Mouse (Mus musculus): ENCODE results near the gene Eef1a2. TPM values are rescaled to one million over a fixed set of nuclear protein-coding genes. Genes with fewer than 3 reads are reported as not detected.
A peak's percentile ranks its signal among the peaks of the same experiment; 100 is the strongest.

Gene Eef1a2
- total RNA-seq, 2 experiments from 2014 or later: 1,145 to 1,175 TPM

DNA sequence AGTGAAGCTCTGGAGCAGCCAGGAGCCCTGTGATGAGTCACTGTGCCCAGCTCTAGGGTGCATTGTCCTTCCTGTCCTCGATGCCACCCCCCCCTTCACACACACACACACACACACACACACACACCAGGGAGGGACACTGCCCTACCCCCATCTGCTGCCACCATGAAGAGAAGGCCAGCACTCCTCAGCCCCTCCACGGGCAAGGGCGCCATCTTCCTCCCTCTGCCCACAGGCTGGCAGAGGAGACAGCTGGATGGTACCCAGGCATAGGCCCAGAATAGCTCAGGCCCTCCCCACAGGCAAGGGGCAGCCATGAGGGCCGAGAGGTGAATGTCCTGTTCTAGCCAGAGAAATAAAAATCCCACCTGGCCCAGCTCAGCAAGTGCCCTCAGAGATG, 1.0 kb downstream of the Eef1a2 start:
- Histone ChIP-seq H3K4me3 (peak overlapping the region; percentile 79), H3K27ac (peak overlapping the region; percentile 99)
- TF ChIP-seq CTCF (conservative IDR thresholded peaks at IDR 0.05): no peak
- DNase-seq (ENCODE audit: low spot score in 2 of 2): peak; percentile 15 to 44

DNA sequence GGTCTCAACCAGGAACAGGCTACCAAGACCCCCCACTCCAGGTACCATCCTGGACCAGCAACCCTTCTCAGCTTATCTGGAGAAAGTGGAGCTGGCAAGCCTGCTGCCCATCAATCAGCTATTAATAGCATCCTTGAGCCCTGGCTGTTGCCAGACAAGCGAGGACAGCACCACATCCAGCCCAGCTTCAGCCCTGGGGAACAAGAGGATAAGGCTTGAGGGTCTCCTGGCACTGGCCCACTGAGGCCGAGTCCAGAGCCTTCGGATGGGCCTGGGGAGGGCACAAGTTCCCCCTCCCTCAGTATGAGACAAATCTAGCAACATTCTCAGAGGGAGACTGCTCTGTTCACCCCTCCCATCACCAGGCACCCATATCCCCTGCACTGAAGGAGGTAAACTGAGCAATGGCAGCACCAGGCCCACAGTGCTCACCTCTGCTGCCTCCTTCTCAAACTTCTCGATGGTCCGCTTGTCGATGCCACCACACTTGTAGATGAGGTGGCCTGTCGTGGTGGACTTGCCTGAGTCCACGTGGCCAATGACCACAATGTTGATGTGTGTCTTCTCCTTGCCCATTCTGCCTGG, 1.9 kb downstream of the Eef1a2 start:
- TF ChIP-seq CTCF (conservative IDR thresholded peaks at IDR 0.05): no peak
- DNase-seq (ENCODE audit: low spot score in 2 of 2): peak in 1 of 2 experiments; percentile 11
- Histone ChIP-seq H3K27ac (peak overlapping the region; percentile 99), H3K4me3 (peak overlapping the region; percentile 79)

DNA sequence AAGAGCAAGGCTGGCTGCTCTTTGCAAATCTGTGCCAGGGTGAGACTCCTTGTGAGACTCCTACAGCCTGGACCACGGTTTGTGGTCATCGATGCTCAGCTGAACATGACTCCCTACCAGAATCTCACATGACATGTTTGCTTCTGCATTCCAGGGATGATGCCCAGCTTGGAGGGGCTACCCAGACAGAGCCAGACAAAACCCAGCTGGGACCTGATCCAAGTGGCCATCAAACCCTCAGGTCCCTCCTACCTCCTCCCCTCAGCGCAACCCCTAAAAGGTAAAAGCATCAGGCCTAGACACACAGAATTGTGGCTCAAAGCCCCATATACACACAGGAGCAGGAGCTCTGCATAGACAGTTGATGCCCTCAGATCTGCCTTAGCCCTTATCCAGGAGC, 2.5 kb downstream of the Eef1a2 start:
- H3K4me3 ChIP-seq: peak overlapping the region; percentile 79
- TF ChIP-seq CTCF (conservative IDR thresholded peaks at IDR 0.05): no peak
- DNase-seq (ENCODE audit: low spot score in 2 of 2): no peak
- peak overlapping the region; percentile 99 for H3K27ac ChIP-seq

DNA sequence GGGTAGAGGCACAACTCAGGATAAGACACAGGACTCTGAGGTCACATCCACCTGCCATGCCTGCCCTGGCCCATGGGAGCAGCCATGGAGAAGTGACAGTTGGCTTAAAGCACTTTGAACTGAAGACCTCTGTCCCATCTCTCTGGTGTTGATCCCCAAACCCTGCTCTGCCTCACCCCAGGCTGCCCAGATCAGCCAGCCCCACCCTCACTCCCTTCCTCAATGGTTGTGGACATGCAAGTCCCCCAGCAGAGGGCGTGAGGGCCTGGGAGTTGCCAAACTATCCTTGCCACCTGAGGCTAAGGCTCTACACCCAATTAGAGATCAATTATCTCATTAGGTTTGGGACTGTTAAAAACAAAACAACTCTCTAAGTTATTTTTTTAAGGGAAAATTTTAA, 3.0 kb downstream of the Eef1a2 start:
- DNase-seq (ENCODE audit: low spot score in 2 of 2): peak; percentile 17 to 57
- peak overlapping the region; percentile 79 for H3K4me3 ChIP-seq
- H3K27ac ChIP-seq: peak overlapping the region; percentile 99; the same call in 1 of the 2 replicates
- peak; percentile 78 for TF ChIP-seq CTCF (conservative IDR thresholded peaks at IDR 0.05)

DNA sequence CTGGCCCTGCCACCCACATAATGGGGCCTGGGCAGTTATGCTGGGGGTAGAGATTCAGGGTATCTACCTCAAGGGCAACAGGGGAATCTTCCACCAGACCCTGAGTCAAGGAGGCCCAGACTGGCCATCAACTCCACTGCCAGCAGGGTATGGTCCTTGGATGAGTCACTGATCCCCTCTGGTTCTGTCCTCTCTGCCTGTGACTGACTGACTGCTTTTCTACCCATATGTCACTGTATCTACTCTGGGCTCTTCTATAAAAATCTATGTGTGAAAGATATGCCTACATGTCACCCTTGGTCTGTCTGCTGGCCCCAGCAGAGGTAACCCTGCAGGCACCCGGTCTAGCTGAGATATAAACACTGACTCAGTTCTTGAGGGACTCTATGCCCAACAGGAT, 3.7 kb downstream of the Eef1a2 start:
- DNase-seq (ENCODE audit: low spot score in 2 of 2): no peak
- TF ChIP-seq CTCF (conservative IDR thresholded peaks at IDR 0.05): no peak
- H3K27ac ChIP-seq: peak overlapping the region; percentile 55; the same call in 1 of the 2 replicates
- peak overlapping the region; percentile 79; the same call in 1 of the 2 replicates for H3K4me3 ChIP-seq

DNA sequence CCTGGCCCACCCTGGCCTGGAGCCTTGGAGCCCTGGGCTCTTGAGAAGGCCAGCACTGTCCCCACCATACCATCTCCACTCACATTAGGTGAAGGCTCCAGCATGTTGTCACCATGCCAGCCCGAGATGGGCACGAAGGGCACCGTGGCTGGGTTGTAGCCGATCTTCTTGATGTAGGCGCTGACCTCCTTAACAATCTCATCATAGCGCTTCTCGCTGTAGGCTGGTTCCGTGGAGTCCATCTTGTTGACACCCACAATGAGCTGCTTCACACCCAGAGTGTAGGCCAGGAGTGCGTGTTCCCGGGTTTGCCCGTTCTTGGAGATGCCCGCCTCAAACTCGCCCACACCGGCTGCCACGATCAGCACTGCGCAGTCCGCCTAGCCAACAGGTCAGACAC, 4.1 kb downstream of the Eef1a2 start:
- TF ChIP-seq CTCF (conservative IDR thresholded peaks at IDR 0.05): no peak
- Histone ChIP-seq H3K27ac (peak overlapping the region; percentile 55; the same call in 1 of the 2 replicates), H3K4me3 (peak overlapping the region; percentile 79; the same call in 1 of the 2 replicates)
- no peak for DNase-seq (ENCODE audit: low spot score in 2 of 2)

DNA sequence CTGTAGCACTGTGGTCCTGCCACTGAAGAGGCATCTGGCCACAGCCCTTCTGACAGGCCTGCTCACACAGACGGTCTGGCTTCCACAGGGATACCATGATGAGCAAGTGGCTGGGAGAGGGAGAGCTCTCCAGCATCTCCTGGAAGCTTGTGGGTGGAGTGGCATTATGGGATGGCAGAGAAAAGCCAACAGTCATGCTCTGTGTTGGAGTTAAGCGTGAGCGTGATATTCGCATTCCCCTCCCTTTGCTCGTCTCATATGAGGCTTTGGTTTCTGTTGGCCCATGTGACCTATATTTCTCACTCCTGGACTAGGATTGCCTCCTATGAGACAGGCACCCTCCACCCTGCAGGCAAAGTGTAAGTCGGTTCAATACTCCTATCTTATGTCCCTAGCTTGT, 6.5 kb downstream of the Eef1a2 start:
- H3K27ac ChIP-seq: peak overlapping the region; percentile 62
- no peak overlapping the region for H3K4me3 ChIP-seq
- no peak for TF ChIP-seq CTCF (conservative IDR thresholded peaks at IDR 0.05)
- peak; percentile 52 to 82 for DNase-seq (ENCODE audit: low spot score in 2 of 2)

DNA sequence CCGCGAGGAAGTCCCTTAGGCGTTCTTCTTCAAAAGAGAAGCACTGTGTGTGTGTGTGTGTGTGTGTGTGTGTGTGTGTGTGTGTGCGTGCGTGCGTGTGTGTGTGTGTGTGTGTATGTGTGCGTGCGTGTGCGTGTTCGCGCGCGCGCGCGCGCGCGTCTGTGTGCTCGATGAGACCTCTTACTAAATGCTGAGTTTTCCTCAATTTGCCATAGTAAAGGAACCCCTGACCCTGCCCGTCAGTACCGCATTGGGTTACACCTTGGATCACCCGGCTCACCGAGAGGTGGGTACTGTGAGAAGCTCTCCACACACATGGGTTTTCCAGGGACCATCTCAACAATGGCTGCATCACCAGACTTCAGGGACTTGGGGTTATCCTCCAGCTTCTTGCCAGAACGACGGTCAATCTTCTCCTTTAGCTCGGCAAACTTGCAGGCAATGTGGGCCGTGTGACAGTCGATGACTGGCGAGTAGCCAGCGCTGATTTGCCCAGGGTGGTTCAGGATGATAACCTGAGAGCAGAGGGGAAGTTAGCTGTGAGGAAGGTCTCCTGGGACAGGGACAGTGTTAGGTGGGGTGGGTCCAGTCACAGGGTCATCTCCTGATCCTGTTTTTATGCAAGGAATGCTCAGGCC, 8.4 kb downstream of the Eef1a2 start:
- Histone ChIP-seq H3K4me3 (no peak overlapping the region), H3K27ac (0 out of 2 replicates have a peak overlapping the region, but pooled peaks have one; percentile 25)
- DNase-seq (ENCODE audit: low spot score in 2 of 2): peak in 1 of 2 experiments; percentile 16
- no peak for TF ChIP-seq CTCF (conservative IDR thresholded peaks at IDR 0.05)

DNA sequence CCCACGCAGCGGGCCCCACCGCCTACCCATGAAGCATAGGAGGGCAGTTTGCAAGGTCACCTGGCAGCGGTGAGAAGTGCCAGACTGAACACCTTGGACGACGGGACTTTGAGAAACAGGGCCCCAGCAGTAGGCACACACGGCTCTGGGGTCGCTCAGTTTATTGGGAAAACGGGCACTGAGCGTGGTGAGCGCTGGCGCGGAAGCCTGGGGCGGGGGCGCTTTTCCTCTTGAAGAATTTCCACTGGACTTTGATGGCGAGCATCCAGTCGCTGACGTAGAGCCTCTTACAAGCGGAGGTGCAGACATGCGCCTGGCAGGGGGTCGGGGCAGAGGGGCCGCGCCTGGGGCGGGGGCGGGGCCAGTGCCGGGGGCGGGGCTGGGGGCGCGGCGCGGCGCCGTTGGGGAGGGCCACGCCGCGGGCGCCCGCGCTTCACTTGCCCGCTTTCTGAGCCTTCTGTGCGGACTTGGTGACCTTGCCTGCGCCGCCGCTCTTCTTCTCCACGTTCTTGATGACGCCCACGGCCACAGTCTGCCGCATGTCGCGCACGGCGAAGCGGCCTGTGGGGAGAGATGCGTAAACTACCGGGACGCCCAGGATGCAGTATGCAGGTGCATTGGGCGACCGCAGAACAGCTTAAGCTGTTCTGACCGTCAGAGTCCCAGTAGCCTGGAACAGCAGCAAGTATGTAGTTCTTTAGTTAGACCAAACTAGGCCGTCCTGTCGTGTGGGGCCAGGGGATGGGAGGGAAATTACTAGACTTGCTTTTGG, 9.1 kb downstream of the Eef1a2 start:
- Histone ChIP-seq H3K27ac (peak overlapping the region; percentile 64; the same call in 1 of the 2 replicates), H3K4me3 (peak overlapping the region; percentile 45)
- TF ChIP-seq CTCF (conservative IDR thresholded peaks at IDR 0.05): no peak
- DNase-seq (ENCODE audit: low spot score in 2 of 2): peak in 1 of 2 experiments; percentile 11

DNA sequence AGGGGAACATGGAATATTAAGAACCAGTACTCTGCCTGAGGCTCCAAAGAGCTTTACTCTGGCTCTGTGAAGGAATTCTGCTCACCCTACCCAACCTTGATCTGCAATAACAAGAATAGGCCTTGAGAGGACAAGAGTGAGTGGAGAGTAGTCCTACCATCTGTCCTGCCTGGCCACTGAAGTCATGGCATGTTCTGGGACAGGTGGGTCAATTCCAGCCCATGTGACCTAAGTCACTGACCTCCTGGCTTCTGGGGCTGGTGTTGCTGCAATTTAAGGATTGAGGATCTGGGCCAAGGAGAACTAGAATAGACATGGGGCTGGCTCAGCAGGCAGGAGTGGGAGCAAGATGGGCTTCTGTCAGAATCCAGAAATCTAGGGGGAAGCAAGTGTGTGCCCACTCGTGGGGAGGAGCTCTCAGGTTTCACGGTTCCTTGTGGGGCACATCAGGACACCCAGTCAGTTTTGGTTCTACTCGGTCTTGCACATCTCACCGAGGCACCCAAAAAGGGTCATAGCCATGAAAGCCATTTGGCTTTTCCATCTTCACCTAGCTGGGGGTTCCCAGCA, 9.8 kb downstream of the Eef1a2 start:
- no peak for DNase-seq (ENCODE audit: low spot score in 2 of 2)
- no peak for TF ChIP-seq CTCF (conservative IDR thresholded peaks at IDR 0.05)
- Histone ChIP-seq H3K27ac (peak overlapping the region; percentile 64; the same call in 1 of the 2 replicates), H3K4me3 (no peak overlapping the region)

DNA sequence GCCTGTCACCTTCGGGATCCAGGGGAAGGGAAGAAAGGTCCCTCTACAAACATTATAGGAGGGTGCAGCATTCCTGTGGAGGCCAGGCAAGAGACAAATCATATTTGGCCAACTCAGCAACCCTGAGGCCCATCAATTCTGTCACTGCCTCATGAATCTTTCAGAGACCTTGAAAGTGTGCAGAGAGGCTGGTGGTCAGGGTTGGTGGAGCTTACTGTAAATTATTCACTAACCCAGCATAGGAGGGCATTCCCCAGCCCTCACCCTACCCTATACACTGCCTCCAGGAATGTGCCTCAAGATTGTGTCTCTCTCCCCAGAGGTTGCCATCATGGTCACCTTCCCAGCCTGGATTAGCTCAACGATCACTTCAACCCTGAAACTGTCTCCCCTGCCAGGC, 12.1 kb downstream of the Eef1a2 start:
- 0 out of 2 replicates have a peak overlapping the region, but pooled peaks have one; percentile 7 for H3K27ac ChIP-seq
- no peak overlapping the region for H3K4me3 ChIP-seq
- no peak for DNase-seq (ENCODE audit: low spot score in 2 of 2)
- TF ChIP-seq CTCF (conservative IDR thresholded peaks at IDR 0.05): no peak

DNA sequence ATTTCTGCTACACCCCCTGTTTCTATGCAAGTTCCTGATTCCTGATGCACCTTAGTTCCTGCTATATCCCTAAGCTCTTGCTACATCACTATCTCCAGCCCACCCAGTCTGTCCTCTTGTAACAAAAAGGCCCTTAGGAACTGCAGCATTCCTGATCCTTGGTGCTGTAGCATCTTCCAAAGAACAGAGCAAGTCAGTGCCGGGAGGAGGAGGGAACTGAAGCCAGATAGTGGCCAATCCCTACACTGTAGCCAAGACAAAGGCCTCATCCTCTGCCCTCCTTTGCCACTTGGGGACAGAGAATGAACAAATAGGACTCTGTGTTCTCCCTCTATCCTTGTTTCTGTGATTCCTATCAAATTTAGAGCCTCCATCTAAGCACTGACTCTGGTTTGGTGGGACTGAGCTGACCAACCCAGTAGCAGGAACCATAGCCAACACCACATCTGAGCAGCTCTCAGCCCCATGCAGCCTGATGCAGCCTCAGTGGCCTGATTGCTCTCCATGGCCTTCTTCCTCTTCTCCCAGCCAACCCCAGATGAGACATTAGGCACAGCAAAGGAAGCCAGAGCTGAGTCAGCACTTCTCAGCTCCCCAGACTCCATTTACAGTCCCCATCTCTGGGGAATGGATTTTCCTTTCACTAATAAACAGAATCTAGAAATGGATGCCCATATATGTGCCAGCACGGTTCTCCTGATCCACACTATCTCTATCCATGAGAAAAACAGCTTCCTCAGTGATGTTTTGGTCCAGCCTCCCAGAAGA, 13.1 kb downstream of the Eef1a2 start:
- no peak overlapping the region for H3K4me3 ChIP-seq
- DNase-seq (ENCODE audit: low spot score in 2 of 2): no peak
- H3K27ac ChIP-seq: peak overlapping the region; percentile 84
- TF ChIP-seq CTCF (conservative IDR thresholded peaks at IDR 0.05): no peak
